Mouse (Mus musculus): Measurements from ENCODE around the gene 4930572O03Rik. TPM values are rescaled to one million over a fixed set of nuclear protein-coding genes. Genes with fewer than 3 reads are reported as not detected.
"Not testable (repeated sequence)": the region's sequence is repeated elsewhere in the genome, so short reads cannot be mapped to it uniquely, and the experiment has no call there.

The 4930572O03Rik gene
- polyA plus RNA-seq, 1 experiment from 2014 or later, result not detected

DNA sequence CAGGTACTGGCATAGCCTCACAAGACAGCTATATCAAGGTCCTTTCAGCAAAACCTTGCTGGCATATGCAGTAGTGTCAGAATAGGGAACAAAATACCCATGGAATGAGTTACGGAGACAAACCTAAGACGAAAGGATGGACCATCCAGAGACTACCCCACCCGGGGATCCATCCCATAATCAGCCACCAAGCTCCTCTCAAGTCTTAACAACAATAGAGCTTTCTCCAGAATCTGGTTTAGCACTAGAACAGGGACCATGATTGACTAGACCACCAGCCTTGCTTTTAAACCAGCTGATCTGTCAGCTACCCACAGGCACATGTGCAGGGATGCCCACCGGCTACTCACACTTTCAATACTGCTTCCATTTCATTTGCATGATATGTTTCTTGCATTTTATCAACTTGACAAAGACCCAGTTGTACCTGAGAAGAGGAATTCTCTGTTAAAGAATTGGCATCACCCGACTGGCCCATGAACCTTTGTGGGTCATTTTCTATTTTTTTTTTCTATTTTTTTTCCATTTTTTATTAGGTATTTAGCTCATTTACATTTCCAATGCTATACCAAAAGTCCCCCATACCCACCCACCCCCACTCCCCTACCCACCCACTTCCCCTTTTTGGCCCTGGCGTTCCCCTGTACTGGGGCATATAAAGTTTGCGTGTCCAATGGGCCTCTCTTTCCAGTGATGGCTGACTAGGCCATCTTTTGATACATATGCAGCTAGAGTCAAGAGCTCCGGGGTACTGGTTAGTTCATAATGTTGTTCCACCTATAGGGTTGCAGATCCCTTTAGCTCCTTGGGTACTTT, 17.8 kb upstream of the 4930572O03Rik start:
- H3K27ac ChIP-seq (replicated peaks); DNase-seq (ENCODE audit: low spot score); H3K4me3 ChIP-seq; H3K4me1 ChIP-seq; H3K27me3 ChIP-seq (ENCODE audit: low read depth, poor library complexity, severe bottlenecking); H3K36me3 ChIP-seq: not testable (repeated sequence)
- peaks cover 36% of the 10 kb centered on the region for H3K9me3 ChIP-seq (replicated peaks)
- WGBS, result 91% methylated on average over 5 of the region's 8 CpGs

DNA sequence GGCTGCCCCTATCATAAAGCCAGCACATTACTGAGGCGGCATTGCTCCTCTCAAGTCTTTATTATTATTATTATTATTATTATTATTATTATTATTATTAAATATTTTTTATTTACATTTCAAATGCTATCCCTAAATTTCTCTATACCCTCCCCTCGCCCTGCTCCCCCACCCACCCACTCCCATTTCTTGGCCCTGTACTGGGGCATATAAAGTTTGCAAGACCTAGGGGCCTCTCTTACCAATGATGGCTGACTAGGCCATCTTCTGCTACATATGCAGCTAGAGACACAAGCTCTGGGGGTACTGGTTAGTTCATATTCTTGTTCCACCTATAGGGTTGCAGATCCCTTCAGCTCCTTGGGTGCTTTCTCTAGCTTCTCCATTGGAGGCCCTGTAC, 17.1 kb upstream of the 4930572O03Rik start:
- DNase-seq (ENCODE audit: low spot score), result not testable (repeated sequence)

GRCm38 (mm10) chr5:15670789-15671188, 13.9 kb upstream of the 4930572O03Rik start:
- not testable (repeated sequence) for H3K36me3 ChIP-seq; H3K27ac ChIP-seq (replicated peaks); H3K4me3 ChIP-seq; H3K27me3 ChIP-seq (ENCODE audit: low read depth, poor library complexity, severe bottlenecking); H3K4me1 ChIP-seq
- whole genome bisulfite sequencing, result 92% methylated on average over 15 of the region's 18 CpGs
- H3K9me3 ChIP-seq (replicated peaks), result peaks cover 24% of the 10 kb centered on the region
- peak; percentile 9 for DNase-seq (ENCODE audit: low spot score)

More for the DNA sequence above, 17.1 kb upstream of the 4930572O03Rik start:
- H3K4me3 ChIP-seq; H3K27me3 ChIP-seq (ENCODE audit: low read depth, poor library complexity, severe bottlenecking); H3K4me1 ChIP-seq; H3K36me3 ChIP-seq; H3K27ac ChIP-seq (replicated peaks): not testable (repeated sequence)
- 82% methylated on average over 2 of the region's 2 CpGs for WGBS
- peaks cover 32% of the 10 kb centered on the region for H3K9me3 ChIP-seq (replicated peaks)

- not testable (repeated sequence) for H3K4me1 ChIP-seq; H3K27me3 ChIP-seq (ENCODE audit: low read depth, poor library complexity, severe bottlenecking); DNase-seq (ENCODE audit: low spot score); H3K4me3 ChIP-seq; H3K27ac ChIP-seq (replicated peaks); H3K36me3 ChIP-seq
- H3K9me3 ChIP-seq (replicated peaks), result peaks cover 10% of the 10 kb centered on the region
- WGBS, result 76% methylated on average over 7 of the region's 7 CpGs
Measured at GRCm38 (mm10) chr5:15663847-15664246, 7.0 kb upstream of the 4930572O03Rik start.

DNA sequence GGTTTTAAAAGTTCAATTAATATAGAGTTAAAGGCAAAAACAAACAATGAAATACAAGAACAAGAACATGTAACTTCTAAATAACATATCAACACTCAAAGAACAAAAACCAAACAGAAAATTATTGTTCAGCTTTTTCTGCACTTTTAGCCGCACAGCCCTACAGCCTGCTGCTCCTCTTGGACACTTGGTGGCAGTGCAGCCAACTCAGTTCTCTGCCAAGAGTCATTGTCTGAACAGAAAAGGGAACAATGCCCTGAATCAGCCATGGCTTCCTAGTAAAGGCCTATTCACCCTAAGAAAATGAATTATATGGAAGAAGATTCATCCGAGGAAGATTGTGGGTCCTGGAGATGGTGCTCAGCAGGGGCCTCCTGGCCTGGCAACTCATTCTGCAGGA, 4.5 kb downstream of the 4930572O03Rik start:
- WGBS, result 73% methylated on average over 2 of the region's 2 CpGs
- not testable (repeated sequence) for H3K4me1 ChIP-seq

DNA sequence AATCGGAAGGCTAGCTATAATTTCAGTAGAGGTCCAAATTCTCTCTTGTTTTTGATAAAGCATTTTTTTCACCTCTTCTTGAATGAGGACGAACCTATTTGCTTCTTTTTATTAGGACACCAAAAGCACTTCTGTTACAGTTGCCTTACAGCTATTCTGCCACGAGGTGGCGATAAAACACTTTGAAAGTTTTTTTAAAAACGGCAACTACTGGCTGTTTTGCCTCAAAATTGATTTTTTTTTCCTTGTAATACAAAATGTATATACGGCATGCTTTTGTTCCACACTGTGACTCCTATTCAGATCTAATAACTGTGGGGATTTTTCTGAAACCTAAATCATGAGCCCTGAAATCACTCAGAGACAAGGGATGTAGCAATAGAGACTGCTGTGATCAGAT, 11.2 kb downstream of the 4930572O03Rik start:
- not testable (repeated sequence) for H3K36me3 ChIP-seq; H3K4me3 ChIP-seq; H3K27ac ChIP-seq (replicated peaks); H3K4me1 ChIP-seq; DNase-seq (ENCODE audit: low spot score); H3K27me3 ChIP-seq (ENCODE audit: low read depth, poor library complexity, severe bottlenecking)
- peaks cover 14% of the 10 kb centered on the region for H3K9me3 ChIP-seq (replicated peaks)
- WGBS, result 37% methylated on average over 6 of the region's 6 CpGs

More for the DNA sequence above, 4.5 kb downstream of the 4930572O03Rik start:
- not testable (repeated sequence) for DNase-seq (ENCODE audit: low spot score); H3K27me3 ChIP-seq (ENCODE audit: low read depth, poor library complexity, severe bottlenecking); H3K36me3 ChIP-seq; H3K4me3 ChIP-seq; H3K27ac ChIP-seq (replicated peaks)
- H3K9me3 ChIP-seq (replicated peaks), result peaks cover 12% of the 10 kb centered on the region

DNA sequence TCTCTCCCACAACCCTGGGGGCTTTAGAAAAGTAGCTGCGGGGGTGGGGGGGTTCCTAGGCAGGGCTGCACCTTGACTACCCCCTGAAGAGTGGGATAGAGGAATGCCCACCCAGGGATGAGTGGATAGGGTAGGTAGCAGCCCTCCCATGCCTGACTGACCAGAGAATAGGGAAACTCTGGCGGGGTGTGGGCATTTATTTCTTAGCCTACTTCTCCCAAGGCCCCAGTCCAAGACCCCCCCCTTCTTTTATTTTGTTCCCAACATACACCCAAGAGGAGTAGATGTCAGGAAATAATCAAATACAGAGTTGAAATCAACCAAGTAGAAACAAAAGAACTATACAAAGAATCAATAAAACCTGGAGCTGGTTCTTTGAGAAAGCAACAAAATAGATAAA, 19.2 kb downstream of the 4930572O03Rik start:
- not testable (repeated sequence) for H3K27ac ChIP-seq (replicated peaks)

DNA sequence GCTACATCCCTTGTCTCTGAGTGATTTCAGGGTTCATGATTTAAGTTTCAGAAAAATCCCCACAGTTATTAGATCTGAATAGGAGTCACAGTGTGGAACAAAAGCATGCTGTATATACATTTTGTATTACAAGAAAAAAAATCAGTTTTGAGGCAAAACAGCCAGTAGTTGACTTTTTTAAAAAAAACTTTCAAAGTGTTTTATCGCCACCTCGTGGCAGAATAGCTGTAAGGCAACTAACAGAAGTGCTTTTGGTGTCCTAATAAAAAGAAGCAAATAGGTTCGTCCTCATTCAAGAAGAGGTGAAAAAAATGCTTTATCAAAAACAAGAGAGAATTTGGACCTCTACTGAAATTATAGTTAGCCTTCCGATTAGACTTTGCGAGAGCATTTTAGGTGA, 26.8 kb downstream of the 4930572O03Rik start:
- not testable (repeated sequence) for DNase-seq (ENCODE audit: low spot score); H3K4me3 ChIP-seq; H3K27ac ChIP-seq (replicated peaks); H3K27me3 ChIP-seq (ENCODE audit: low read depth, poor library complexity, severe bottlenecking); H3K36me3 ChIP-seq; H3K4me1 ChIP-seq
- 35% methylated on average over 5 of the region's 5 CpGs for WGBS
- peaks cover 24% of the 10 kb centered on the region for H3K9me3 ChIP-seq (replicated peaks)

More for the DNA sequence above, 19.2 kb downstream of the 4930572O03Rik start:
- 70% methylated on average over 2 of the region's 2 CpGs for WGBS
- not testable (repeated sequence) for H3K36me3 ChIP-seq; H3K27me3 ChIP-seq (ENCODE audit: low read depth, poor library complexity, severe bottlenecking); H3K4me1 ChIP-seq; DNase-seq (ENCODE audit: low spot score); H3K4me3 ChIP-seq
- peaks cover 32% of the 10 kb centered on the region for H3K9me3 ChIP-seq (replicated peaks)

- not testable (repeated sequence) for H3K4me3 ChIP-seq; H3K4me1 ChIP-seq; H3K27ac ChIP-seq (replicated peaks); DNase-seq (ENCODE audit: low spot score); H3K36me3 ChIP-seq; H3K27me3 ChIP-seq (ENCODE audit: low read depth, poor library complexity, severe bottlenecking)
- peaks cover 22% of the 10 kb centered on the region for H3K9me3 ChIP-seq (replicated peaks)
- 26% methylated on average over 1 of the region's 1 CpGs for WGBS
Measured at GRCm38 (mm10) chr5:15628136-15628535, 28.7 kb downstream of the 4930572O03Rik start.

- not testable (repeated sequence) for DNase-seq (ENCODE audit: low spot score); H3K27ac ChIP-seq (replicated peaks); H3K4me3 ChIP-seq; H3K4me1 ChIP-seq; H3K36me3 ChIP-seq; H3K27me3 ChIP-seq (ENCODE audit: low read depth, poor library complexity, severe bottlenecking)
- H3K9me3 ChIP-seq (replicated peaks), result peaks cover 28% of the 10 kb centered on the region
- WGBS, result 69% methylated on average over 1 of the region's 1 CpGs
Measured at GRCm38 (mm10) chr5:15618764-15619163, 38.1 kb downstream of the 4930572O03Rik start, which contains the start of gene Speer4d. Gene Speer4d (plus strand): TSS chr5:15619064.

DNA sequence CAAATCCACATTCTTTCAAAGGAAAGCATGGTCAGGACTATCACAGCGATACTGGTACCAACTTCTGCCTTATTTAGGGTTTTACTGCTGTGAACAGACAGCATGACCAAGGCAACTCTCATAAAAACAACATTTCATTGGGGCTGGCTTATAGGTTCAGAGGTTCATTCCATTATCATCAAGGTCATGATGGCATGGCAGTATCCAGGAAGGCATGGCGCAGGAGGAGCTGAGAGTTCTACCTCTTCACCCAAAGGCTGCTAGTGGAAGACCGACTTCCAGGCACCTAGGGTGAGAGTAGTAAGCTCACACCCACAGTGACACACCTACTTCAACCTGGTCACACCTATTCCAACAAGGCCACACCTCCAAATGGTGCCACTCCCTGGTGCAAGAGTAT, 40.7 kb downstream of the 4930572O03Rik start:
- H3K36me3 ChIP-seq; H3K27ac ChIP-seq (replicated peaks); H3K4me3 ChIP-seq; DNase-seq (ENCODE audit: low spot score); H3K4me1 ChIP-seq; H3K27me3 ChIP-seq (ENCODE audit: low read depth, poor library complexity, severe bottlenecking): not testable (repeated sequence)
- peaks cover 33% of the 10 kb centered on the region for H3K9me3 ChIP-seq (replicated peaks)
- WGBS, result 79% methylated on average over 3 of the region's 3 CpGs

DNA sequence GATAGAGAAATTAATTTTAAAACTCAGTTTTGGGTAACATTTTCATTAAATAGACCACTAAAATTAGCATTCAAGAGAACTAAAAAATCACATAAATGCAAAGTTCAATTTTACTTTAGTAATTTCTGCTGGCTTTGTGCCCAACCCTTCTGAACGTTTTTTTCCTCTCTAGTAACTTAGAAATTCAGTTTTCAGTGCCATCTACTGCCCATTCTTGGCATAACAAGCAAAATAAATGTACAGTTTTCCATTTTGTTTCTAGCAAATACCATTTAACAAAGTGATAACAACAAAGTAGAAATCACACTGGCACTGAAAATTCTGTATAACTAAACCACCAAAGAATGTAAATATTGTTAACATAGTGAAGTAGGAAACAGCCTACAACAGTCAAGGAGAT, 46.2 kb downstream of the 4930572O03Rik start:
- not testable (repeated sequence) for H3K4me1 ChIP-seq; H3K4me3 ChIP-seq; H3K27me3 ChIP-seq (ENCODE audit: low read depth, poor library complexity, severe bottlenecking); H3K36me3 ChIP-seq; H3K27ac ChIP-seq (replicated peaks); DNase-seq (ENCODE audit: low spot score)
- WGBS, result 7% methylated on average over 1 of the region's 1 CpGs
- H3K9me3 ChIP-seq (replicated peaks), result peaks cover 34% of the 10 kb centered on the region

- not testable (repeated sequence) for H3K36me3 ChIP-seq; H3K27me3 ChIP-seq (ENCODE audit: low read depth, poor library complexity, severe bottlenecking); DNase-seq (ENCODE audit: low spot score); H3K4me3 ChIP-seq; H3K27ac ChIP-seq (replicated peaks); H3K4me1 ChIP-seq
- H3K9me3 ChIP-seq (replicated peaks), result peaks cover 46% of the 10 kb centered on the region
- 69% methylated on average over 6 of the region's 6 CpGs for WGBS
Measured at GRCm38 (mm10) chr5:15606677-15607076, 50.2 kb downstream of the 4930572O03Rik start.
